In the genomic region with DNA sequence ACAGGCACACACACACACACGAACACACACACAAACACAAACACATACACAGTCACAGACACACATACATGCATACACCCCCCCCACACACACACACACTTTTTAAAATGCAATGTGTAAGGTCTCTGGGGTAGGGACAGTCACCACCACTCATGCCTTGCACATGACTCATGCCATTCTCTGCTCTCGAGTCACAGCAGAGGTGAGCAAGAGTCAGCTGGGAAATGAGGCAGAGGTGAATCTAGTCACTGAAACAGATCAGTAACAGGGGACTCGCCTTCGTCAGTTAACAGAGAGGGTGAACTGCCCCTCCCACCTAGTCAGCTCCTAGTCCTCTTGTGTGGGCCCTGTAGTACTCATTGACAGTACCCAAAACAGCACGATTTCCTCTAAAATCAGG, we compare ENCODE assay signal across 25 mouse cellular contexts. TPM values are rescaled to one million over a fixed set of nuclear protein-coding genes. Genes with fewer than 3 reads are reported as not detected.
DNase-seq lines count a peak whose midpoint lies in the region; ATAC-seq and TF ChIP-seq lines count a peak whose summit lies in the region.
"Had no signal": no experiment of that assay in that cellular context is flagged by ENCODE, and none has a peak within 500 bp of the region (broad histone marks: within the 10 kb centered on the region; RNA-seq: fewer than 3 reads in every experiment).

No protein-coding gene starts in this region.

- H3K27ac ChIP-seq in hindbrain, embryonic 10.5 days = 0 out of 2 replicates have a peak overlapping the region, but pooled peaks have one; percentile 80
- no peak overlapping the region for H3K27ac ChIP-seq in hindbrain, postnatal 0 days
- no peak overlapping the region for H3K27ac ChIP-seq in stomach, postnatal 0 days (replicated peaks)
- H3K27ac ChIP-seq: hindbrain, embryonic 13.5 days; liver, embryonic 14.5 days; midbrain, embryonic 15.5 days; neural tube, embryonic 15.5 days had no signal

- intact Hi-C loops in left cerebral cortex, postnatal 10 days (cut with DNase I) = no loop called here

- no peaks in the 10 kb centered on the region for H3K36me3 ChIP-seq in hindbrain, embryonic 10.5 days
- no peaks in the 10 kb centered on the region for H3K36me3 ChIP-seq in hindbrain, postnatal 0 days (ENCODE audit: insufficient read depth, low read length)
- H3K36me3 ChIP-seq in stomach, postnatal 0 days (ENCODE audit: control insufficient read depth, insufficient read depth, low read length) = no peaks in the 10 kb centered on the region
- H3K36me3 ChIP-seq: hindbrain, embryonic 13.5 days; kidney, embryonic 15.5 days; limb, embryonic 12.5 days; midbrain, embryonic 15.5 days; neural tube, embryonic 15.5 days had no signal

- H3K9ac ChIP-seq in hindbrain, postnatal 0 days (replicated peaks; ENCODE audit: low read length) = no peak overlapping the region
- no peak overlapping the region for H3K9ac ChIP-seq in stomach, postnatal 0 days (ENCODE audit: low read length)
- H3K9ac ChIP-seq: kidney, embryonic 15.5 days; limb, embryonic 12.5 days; liver, embryonic 14.5 days; midbrain, embryonic 15.5 days; neural tube, embryonic 15.5 days had no signal

- 72% methylated on average over 5 of the region's 5 CpGs for WGBS in hindbrain, embryonic 10.5 days
- 78% methylated on average over 5 of the region's 5 CpGs for WGBS in hindbrain, postnatal 0 days
- WGBS in stomach, postnatal 0 days = 53% methylated on average over 5 of the region's 5 CpGs

- H3K4me2 ChIP-seq in hindbrain, postnatal 0 days (ENCODE audit: low read depth, low read length) = no peak overlapping the region
- H3K4me2 ChIP-seq in stomach, postnatal 0 days (replicated peaks; ENCODE audit: low read depth) = no peak overlapping the region
- H3K4me2 ChIP-seq: hindbrain, embryonic 13.5 days; kidney, embryonic 15.5 days; limb, embryonic 12.5 days; midbrain, embryonic 15.5 days; neural tube, embryonic 15.5 days had no signal

- TF ChIP-seq EP300 in stomach, postnatal 0 days (optimal IDR thresholded peaks at IDR 0.05) = no peak

- DNase-seq in adrenal gland, adult (ENCODE audit: inconsistent age in 2 of 2, low spot score in 1 of 2) = peak; percentile 14 to 57
- DNase-seq in adrenal gland, postnatal 36 days = no peak
- DNase-seq in hindbrain, embryonic 10.5 days (ENCODE audit: low spot score) = no peak
- no peak for DNase-seq in hindbrain, postnatal 0 days (ENCODE audit: low spot score)
- DNase-seq in urinary bladder, postnatal 14 days (ENCODE audit: low spot score) = peak; percentile 57
- DNase-seq in urinary bladder, postnatal 25 days (ENCODE audit: low spot score) = no peak
- peak; percentile 37 for DNase-seq in stomach, postnatal 0 days (ENCODE audit: low spot score)
- no peak for DNase-seq in left cerebral cortex, postnatal 10 days (ENCODE audit: extremely low spot score in 1 of 2, low spot score in 2 of 2)
- DNase-seq: adrenal gland, postnatal 10 days; cerebellum, adult 11-12 months; cerebellum, postnatal 14 days; embryo, embryonic 11 days; lung, postnatal 10 days; right cerebral cortex, postnatal 4 days; thymus, postnatal 14 days had no signal

- peaks cover 42% of the 10 kb centered on the region for H3K4me1 ChIP-seq in hindbrain, embryonic 10.5 days (replicated peaks)
- no peaks in the 10 kb centered on the region; the same call in none of the 2 replicates for H3K4me1 ChIP-seq in hindbrain, postnatal 0 days (ENCODE audit: insufficient read depth, low read length)
- no peaks in the 10 kb centered on the region for H3K4me1 ChIP-seq in stomach, postnatal 0 days (replicated peaks; ENCODE audit: control insufficient read depth, insufficient read depth)

- no peaks in the 10 kb centered on the region for H3K9me3 ChIP-seq in hindbrain, embryonic 10.5 days
- H3K9me3 ChIP-seq in hindbrain, postnatal 0 days (ENCODE audit: low read length) = no peaks in the 10 kb centered on the region
- H3K9me3 ChIP-seq in stomach, postnatal 0 days (ENCODE audit: control insufficient read depth, low read length) = no peaks in the 10 kb centered on the region
- H3K9me3 ChIP-seq: hindbrain, embryonic 13.5 days; kidney, embryonic 15.5 days; limb, embryonic 12.5 days; midbrain, embryonic 15.5 days; neural tube, embryonic 15.5 days had no signal

- H3K27me3 ChIP-seq in hindbrain, embryonic 10.5 days (ENCODE audit: insufficient read depth, poor library complexity, severe bottlenecking) = 0 out of 2 replicates have a peak, but pooled peaks cover 3% of the 10 kb centered on the region
- no peaks in the 10 kb centered on the region for H3K27me3 ChIP-seq in hindbrain, postnatal 0 days (ENCODE audit: insufficient read depth, low read length)
- no peaks in the 10 kb centered on the region for H3K27me3 ChIP-seq in stomach, postnatal 0 days (ENCODE audit: control insufficient read depth, insufficient read depth, low read length)
- H3K27me3 ChIP-seq: hindbrain, embryonic 13.5 days; midbrain, embryonic 15.5 days; neural tube, embryonic 15.5 days had no signal

- ATAC-seq in hindbrain, postnatal 0 days = no peak
- ATAC-seq in stomach, postnatal 0 days (ENCODE audit: low FRiP score, low TSS enrichment) = peak; percentile 80
- ATAC-seq: forebrain, embryonic 16.5 days; midbrain, embryonic 15.5 days had no signal

- no peak overlapping the region for H3K4me3 ChIP-seq in hindbrain, embryonic 10.5 days
- no peak overlapping the region for H3K4me3 ChIP-seq in hindbrain, postnatal 0 days (ENCODE audit: low read length)
- no peak overlapping the region for H3K4me3 ChIP-seq in stomach, postnatal 0 days (ENCODE audit: low read depth, low read length)
- H3K4me3 ChIP-seq: hindbrain, embryonic 13.5 days; kidney, embryonic 15.5 days; limb, embryonic 12.5 days; midbrain, embryonic 15.5 days; neural tube, embryonic 15.5 days had no signal

- no peak for TF ChIP-seq CTCF in hindbrain, postnatal 0 days (IDR thresholded peaks at IDR 0.05; ENCODE audit: low read depth)
- no peak for TF ChIP-seq CTCF in stomach, postnatal 0 days (IDR thresholded peaks at IDR 0.05; ENCODE audit: low read depth)

RNA-seq across cellular contexts. Expression of gene Slco2a1, which starts 5.3 kb away (rescaled TPM):
- 1 to 10 TPM; 3.2 to 3.7 TPM for total RNA-seq in adrenal gland, postnatal 36 days (2021)
- polyA plus RNA-seq in hindbrain, embryonic 10.5 days (2016; fragmentation: Nextera tagmentation; extraction: Ambion mirVana) = 0.44 and 0.45 TPM in 2 replicates
- 6.3 and 6.4 TPM in 2 replicates for total RNA-seq in hindbrain, postnatal 0 days (2014; rRNA removed)
- 3.9 and 4.8 TPM in 2 replicates for polyA plus RNA-seq in hindbrain, postnatal 0 days (2015; fragmentation: Nextera tagmentation; extraction: Ambion mirVana)
- 22.1 and 22.3 TPM in 2 replicates for polyA plus RNA-seq in stomach, postnatal 0 days (2015; fragmentation: Nextera tagmentation; extraction: Ambion mirVana)
- total RNA-seq in left cerebral cortex, postnatal 10 days (2021) = 1 to 10 TPM; 1.9 to 3.2 TPM
- total RNA-seq: CH12.LX; megakaryocyte, adult 5-6 weeks; MEL had no signal

Comparison
In these comparisons a context has a peak if more than half of its experiments do, and no peak if none do; other contexts are left out.
1. DNase-seq: peak in adrenal gland, adult (2 of 2), urinary bladder, postnatal 14 days (single experiment) and stomach, postnatal 0 days (single experiment); none in adrenal gland, postnatal 36 days (0 of 2), hindbrain, embryonic 10.5 days (single experiment), hindbrain, postnatal 0 days (single experiment), urinary bladder, postnatal 25 days (single experiment) and left cerebral cortex, postnatal 10 days (0 of 2).